Mouse (Mus musculus) kidney, adult 11 months (tissue): ENCODE measurements around the gene Ctsd.
A peak's percentile ranks its signal among the peaks of the same experiment; 100 is the strongest.
"Not testable (repeated sequence)": the region's sequence is repeated elsewhere in the genome, so short reads cannot be mapped to it uniquely, and the experiment has no call there.

Experiments used
- DNase-seq: peaks from one replicate; pipeline ENCODE4 v3.0.0; 2022

The Ctsd gene

DNA sequence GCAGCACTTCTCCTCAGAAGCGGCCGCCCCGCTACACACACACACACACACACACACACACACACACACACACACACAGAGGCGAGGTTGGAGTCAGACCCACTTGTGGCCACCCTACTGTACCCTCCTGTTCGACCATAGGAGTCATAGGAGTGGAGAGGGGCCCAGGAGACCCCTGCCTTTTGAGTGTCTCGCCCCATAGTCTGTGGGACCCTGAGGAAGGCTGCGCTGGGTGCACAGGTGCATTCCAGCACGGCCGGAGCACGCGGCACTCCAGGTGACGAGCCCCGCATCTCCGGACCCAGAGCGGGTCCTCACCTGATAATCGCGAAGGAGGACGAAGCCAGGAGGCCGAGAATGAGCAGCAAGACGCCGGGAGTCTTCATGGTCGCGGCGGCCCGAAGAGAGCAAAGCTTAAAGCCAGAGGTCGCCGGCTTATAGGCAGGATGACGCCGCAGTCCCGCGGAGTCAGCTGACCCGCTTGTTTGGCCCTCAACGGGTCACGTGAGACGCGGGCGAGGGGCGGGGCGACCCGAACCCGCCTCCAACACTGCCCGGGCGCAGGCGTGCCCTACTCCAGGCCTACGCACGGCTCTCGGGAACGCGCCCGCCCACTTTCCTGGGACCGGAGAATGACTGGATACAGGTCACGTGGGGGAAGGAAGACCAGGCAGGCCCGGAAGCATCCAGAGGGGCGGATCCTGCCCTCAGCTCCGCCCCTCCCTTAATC, at the start of gene Ctsd:
Gene Ctsd, minus strand, starts transcription at position 620 of the 730 bp plus-strand sequence.
- DNase-seq: peak; percentile 99

DNA sequence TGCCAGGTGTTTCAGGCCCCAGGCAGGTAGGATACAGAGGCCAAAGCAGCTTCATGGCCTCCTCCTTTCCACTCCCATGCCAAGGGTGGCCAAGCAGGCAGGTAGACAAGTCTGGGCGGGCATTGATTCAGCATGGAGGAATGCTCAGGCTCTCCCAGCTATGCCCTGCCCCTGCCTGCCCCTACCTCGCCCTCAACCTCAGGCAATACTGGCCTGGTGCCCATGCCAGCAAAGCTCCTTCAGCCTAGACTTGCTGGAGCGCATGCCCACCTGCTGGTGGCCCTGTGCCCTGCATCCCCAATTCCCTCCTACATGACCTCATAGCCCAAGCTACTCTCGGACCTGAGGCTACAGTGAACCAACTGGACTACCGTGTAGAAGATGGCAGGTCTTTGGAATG, 49.5 kb upstream of the Ctsd start:
- peak; percentile 70 for DNase-seq

DNA sequence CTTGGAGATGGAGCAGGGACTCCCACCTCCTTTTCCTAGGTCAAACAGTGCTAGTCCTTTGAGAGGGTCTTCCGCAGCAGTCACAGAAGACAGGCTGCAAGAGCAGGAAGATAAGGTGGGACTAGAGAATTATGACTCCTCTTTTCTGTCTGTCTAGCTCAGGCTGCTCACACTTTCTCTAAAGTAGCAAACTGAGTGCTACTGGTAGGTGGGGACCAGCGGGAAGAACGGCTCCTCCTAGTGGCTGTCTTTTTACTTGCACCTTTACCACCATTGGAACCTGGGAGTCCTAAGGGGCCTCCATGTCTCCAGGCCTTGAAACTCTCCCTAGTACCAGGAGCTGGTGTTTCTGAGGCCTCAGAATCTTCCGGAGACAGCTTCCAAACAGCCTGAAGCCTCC, 47.7 kb upstream of the Ctsd start:
- DNase-seq: peak; percentile 28

DNA sequence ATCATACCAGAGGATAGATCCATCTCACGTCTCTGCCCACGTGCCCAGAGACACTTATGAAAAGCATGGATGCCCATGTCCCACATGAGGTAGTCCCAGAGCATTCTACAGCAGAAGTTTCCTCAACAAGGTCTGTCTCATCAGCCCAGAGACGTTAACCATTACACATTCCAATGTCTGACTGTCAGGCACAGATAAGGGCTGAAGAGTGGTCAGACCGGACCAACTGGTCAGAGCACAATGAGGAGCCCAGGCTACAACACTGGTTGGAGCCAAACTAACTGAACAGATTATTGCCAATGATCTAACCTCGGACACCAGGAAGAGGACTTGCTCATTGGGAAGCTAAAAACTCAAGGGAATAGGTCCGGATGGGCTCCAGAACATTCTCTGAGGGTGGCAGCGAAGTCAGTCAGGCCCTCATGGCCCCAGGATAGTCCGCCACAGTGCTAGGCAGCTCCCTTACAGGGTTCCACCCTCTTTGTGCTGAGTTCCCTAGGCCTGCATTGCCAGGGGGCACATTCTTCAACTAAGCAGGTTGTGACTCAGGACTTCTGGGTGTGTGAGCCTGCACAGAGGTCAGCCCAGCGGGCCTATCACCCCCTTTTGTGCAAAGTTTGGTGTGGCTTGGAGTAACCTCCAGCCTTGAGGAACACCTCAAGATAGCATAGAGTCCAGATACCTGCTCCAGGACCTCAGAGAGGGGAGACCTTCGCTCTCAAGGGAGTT, 46.5 kb upstream of the Ctsd start, which contains the start of gene Syt8:
Gene Syt8, plus strand, starts transcription at position 714 of the 729 bp plus-strand sequence.
- no peak for DNase-seq

DNA sequence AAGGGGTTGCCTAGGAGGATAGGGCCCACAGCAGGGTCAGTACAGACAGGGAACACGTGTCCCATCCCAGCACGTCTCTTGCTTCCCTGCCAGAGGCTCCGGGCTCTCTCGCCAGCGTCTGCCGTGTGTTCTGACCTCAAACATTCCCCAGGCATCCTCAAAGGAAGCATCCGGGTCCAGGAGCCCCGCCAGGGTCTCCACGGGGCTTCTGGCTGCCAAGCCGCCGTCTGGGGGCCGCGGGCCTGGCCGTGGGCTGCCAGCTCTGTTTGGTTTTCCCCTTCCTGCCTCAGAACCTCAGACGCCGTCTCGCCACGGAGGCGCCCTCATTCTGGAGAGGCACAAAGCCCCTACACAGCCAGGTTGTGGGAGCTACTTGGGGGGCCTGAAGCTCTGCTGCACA, 45.8 kb upstream of the Ctsd start:
- no peak for DNase-seq

DNA sequence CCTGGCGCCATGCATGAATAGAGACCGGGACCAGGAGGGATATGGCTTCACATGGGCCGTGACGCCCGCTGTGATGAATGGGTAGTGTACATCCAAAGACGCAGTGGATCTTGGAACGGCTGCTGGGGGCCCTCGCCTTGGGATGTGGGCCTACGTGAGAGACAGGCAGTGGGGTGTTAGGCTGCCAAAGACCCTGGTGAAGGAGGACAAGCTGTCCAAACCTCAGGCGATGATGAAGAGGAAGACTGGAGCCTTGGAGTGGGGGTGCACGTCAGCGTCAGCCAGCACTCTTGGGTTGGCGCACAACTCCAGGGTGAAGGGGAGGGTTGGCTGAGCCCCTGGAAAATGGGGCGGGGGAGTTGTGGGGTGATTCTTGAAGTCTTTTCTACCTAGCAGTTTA, 43.3 kb upstream of the Ctsd start:
- DNase-seq: no peak

DNA sequence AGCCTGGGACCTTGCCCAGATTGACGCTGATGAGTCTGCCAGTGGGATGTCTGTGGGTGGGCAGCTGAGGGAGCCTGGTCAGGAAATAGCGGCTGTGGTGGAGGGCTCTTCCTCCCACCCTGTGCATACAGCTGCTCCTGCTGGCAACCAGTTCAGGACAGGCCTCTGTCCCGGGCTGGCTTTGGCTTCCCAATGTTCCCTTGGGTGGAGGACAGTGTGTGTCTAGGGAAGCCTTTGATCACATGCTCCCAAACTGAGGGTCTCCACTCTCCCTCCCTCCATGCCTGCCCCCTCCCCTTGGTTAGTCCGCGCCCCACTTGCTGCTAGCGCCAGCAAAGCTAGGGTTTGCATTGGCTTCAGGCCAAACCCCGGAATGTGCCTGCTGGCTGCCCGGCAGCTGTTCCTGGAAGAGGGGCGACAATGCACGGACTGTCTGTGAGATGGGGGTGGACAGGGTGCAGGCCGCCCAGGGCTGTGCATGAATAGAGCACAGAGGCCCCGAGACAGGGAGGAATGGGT, 42.4 kb upstream of the Ctsd start:
- DNase-seq: no peak

DNA sequence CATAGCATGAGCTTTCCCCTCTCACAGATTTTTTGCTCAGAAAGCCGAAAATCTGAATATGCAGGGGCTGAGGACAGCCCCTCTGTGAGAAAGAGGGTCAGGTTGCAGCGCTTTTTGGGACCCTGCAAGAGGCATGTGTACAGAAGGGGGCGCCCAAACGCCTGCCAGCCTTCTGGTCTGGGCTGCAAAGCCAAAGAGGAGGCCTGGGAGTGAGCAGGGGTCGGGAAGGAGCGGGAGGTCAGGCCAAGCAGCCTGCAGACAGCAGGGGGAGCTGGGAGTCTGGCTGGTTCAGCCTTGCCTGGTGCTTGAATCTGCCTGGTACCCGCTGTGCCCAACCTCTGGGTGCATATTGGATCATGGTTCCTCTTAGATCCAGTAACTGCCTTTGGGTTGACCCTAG, 40.4 kb upstream of the Ctsd start:
- no peak for DNase-seq

DNA sequence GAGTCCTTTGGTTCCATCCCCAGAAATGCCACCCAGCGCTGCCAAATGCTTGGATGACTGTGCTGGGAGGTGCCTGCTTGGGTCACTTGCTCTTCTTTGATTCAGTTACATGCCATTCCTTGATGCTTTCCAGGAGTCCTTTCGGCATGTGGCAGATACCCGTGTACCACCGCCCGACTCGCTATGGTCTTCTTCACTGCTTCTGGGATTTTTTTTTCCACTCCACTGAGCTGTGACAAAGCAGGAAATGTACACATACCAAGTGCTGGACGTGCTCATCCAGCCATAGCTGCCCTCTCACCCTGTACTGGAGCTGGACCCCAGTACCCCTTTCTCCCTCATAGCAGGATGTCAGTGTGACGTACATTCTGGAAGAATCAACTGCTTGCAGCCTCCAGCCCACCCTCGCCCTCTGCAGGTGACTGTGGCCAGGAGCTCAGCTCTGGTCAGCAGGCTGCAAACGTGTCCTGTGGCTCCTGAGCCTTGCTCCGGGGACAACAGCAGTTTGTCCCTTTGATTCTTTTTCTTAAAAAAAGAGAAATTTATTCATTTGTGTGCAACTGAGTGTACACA, 37.9 kb upstream of the Ctsd start:
- DNase-seq: no peak

DNA sequence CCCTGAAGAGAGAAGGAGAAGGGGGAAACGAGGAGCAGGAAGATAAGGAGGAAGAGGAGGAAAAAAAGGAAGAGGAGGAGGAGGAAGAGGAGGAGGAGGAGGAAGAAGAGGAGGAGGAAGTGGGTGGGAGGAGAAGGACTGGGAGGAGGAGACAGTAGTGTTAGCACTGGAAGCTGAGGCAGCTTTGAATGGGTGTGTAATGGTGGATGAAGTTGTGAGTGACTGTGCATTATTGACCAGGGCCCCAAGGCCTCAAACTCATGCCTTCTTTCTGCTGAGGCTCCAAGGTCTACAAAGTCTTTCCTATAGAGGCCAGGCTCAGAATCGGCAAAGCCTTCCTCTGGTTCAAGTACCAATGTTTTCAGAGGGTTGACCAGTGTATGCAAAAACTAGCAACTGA, 34.0 kb upstream of the Ctsd start:
- no peak for DNase-seq

DNA sequence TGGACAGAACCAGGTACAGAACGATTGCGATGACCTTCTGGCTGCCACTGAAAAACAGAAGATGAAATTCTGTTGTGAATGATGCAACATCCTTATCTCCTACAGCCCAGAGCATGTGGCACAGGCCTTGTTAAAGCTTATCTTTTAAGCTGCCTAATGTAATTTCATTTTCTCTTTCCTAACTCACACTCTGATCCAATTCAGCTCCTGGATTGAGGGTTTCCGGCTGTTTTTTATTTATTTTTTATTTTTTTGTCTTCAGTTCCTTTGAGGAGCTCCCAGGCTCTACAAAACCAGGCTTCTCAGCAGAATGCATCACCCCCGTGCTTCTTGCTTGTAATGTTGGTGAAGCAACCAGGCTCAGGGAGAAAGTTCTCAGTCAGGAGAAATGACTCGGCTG, 32.0 kb upstream of the Ctsd start:
- no peak for DNase-seq

DNA sequence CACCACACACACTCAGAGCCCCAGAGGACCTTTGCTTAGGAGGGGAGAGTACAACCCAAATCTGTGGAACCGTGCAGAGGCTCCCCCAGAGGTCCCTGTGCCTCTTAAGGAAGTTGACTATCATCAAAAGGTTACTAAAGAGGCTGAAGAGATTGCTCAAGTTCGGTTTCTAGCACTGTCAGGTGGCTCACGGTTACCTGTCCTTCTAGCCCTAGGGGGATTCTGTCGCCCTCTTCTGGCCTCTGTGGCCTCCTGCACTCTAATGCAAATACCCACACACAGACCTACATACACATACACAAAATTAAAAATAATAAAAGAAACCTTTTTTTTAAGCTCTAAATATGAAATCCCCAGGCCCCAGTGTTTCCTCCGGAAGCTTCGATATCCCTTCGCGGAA, 30.8 kb upstream of the Ctsd start:
- DNase-seq: no peak

DNA sequence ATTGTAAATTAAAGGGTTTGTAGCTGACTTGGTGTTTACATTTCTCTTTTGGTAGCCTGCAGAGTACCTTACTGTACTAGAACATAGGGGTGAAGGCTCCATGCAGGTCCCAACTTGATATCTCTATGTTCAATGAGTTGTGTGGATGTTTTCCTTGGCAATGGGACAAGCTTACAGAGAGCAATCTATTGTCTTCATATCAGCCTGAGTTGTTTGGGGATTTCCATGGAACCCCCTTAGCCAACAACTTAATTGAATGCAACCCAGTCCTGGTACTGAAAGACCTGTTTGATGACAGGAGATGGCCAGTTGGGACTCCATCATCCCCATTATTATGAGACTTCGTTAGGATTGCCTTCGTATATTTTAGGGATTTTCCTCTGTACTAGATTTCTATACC, 30.2 kb upstream of the Ctsd start:
- no peak for DNase-seq

DNA sequence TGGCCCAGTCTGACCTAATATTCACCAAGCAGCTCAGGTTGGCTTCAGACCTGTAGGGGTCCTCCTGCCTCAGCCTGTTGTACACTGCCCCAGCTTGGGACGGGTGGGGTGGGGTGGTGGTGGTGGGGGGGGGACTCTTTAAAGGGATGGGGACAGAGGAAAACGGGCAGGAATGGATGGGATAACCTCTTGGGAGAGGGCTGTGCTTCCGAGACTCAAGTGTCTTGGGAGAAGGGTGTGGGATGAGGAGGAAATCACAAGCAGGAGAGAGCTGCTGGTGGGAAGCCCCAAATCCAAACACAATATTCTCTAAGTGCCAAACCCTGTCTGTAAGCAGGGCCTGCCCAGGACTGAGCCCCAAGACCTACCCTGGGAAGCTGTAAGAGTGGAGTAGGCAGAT, 28.4 kb upstream of the Ctsd start:
- DNase-seq: no peak

DNA sequence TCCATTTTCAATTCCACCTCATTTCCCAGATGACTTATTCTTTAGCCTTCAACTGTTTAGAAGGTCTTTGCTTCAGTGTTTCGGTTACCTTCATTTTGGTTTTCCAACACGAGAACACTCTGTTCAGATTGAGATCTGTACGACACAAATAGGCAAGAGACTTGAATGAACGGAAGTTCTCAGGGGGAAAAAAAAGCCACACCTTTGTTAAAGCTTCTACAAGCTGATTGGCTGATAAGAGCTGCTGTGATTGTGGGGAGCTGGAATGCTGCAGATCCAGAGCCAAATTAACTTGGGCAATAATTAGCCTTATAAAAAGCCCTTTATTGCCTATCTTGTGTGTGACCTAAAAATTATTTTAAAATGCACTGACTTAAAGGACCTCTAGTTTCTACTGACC, 27.5 kb upstream of the Ctsd start:
- DNase-seq: no peak

DNA sequence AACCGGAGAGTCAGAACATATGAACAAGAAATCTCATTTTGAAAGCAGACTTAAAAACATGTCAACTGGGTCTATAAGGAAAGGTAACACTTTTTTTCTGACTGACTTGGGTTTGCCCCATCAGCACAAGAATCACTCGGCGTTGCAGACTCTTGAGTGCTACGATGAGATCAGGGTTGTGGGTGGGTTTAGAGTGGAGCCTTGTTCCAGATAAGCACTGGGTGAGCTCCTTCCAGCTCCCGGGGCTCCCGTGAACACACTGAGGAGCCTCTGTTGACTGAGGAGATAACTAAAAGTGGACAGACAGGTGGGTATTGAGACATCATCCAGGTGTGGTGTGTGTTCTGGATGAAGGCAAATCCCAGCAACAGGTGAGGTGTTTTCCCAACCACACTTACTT, 25.4 kb upstream of the Ctsd start:
- no peak for DNase-seq

DNA sequence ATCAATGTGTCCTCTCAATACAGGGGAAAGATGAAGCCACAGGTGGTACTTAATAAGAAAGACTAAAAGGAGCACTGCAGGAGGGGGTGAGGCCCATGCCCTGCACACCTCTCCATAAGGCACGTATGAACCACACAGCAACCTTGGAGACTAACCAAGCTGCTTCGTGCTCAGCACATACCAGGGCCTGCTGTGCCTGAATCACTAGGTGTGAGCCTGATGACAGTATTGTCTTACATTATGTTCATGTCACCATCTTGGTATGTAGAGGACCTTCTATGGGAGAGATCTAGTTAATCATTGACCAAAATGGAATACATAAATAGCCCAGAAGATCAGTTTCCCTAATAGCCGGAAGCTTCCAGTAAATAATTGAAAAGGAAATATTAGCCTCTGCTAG, 21.8 kb upstream of the Ctsd start:
- DNase-seq: no peak

DNA sequence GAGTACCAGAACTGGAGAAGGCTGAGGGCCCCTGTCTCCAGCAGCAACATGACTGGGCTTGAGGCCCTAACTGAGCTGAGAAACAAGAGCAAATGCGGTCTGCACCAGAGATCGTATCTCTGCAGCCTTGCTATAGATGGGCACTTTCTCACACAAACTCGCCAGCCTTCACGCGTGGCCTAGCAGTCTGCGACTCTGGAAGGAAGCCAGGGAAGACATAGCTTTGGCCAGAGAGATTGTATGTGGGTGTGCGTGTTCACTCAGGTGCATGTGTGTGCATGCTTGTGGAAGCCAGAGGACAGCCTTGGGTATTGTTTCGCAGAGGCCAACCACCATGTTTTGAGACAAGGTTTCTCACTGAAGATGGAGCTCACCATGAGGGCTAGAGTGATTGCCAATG, 20.8 kb upstream of the Ctsd start:
- DNase-seq: no peak

DNA sequence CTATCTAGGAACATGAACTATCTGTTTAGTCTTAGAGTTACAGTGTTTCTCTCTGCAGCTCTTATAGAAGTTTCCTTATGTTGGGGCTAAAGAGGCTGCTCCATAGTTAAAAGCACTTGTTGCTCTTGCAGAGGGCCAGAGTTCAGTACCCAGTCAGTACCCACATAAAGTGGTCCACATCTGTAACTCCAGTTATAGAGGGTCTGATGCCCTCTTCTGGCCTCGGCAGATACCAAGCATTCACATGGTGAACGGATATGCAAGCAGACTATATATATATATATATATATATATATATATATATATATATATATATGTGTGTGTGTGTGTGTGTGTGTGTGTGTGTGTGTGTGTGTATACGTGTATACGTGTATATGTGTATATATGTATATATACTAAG, 20.1 kb upstream of the Ctsd start:
- DNase-seq: no peak

DNA sequence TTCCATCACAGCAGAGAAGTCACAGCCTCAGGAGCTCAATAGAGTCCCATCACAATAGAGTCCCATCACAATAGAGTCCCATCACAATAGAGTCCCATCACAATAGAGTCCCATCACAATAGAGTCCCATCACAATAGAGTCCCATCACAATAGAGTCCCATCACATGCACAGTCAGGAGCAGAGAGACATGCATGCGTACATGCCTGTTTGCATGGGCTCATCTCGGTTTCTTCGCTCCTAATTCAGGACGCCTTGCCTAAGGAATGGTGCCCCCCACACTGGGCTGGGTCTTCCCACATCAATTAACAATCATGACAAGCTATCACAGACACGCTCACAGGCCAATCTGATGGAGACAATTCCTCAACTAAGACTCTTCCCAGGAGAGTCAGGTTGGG, 17.3 kb upstream of the Ctsd start:
- not testable (repeated sequence) for DNase-seq

DNA sequence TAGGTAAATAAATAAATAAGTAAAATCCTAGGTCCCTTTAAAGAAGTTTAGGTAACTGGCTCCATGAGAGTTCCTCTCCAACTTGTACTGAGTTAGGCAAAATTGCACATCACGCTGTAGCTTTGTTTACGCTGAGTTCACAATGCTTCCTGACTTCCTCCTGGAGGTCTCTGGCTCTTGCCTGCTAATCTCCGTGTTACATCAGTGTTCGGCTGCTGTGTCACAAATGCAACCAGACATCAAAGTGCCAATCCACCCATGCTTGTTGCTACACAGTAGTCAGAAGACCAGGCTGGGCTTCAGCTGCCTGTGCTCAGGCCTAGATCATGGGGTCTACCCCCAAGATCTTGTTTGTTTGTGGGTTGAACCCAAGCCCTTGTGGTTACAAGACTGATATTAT, 15.8 kb upstream of the Ctsd start:
- no peak for DNase-seq

DNA sequence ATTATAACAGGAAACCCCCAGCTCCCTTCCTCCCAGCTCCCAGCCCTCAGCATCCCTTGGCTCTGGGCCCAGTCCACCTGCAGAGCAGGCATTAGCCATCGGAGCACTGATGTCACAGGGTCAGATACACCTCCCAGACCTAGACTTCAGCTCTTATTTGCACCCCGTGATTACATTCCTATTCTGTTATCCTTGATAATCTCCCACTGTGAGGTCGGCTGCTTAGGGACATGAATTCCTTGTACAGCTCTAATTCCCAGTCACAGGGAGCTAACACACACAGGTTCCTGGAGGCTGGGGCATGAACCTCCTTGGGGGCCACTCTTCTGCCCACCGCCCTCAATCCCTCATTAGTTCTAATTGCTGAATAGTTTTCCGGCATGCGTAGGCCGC, 12.9 kb upstream of the Ctsd start:
- DNase-seq: peak; percentile 24

DNA sequence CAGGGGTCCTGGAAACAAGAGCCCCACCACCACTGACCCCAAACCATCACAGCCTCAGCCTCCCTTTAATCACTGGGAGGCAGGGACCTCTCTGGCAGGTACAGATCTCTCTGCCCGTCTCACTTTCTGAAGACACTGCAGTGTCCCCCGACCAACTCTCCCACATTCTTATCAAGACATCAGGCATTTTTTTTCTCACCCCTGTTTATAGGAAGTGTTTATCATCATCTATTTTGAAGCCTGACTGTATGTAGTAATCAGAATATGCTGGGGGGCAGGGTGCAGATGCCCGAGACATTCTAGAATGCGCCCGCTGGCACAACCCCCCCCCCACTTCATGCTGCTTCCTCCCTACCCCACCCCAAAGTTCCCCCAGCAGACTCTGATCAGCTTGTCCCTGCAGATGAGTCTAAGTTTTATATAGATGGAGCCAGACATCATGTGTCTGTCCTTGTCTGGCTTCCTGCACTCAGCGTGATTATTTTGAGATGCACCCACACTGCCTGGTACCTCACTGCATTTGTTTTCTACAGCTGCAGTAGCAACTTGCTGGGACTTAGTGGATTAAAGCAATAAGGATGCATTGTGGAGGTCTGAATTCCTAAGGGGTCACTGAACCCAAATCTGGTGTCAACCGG, 12.4 kb upstream of the Ctsd start:
- DNase-seq: no peak

DNA sequence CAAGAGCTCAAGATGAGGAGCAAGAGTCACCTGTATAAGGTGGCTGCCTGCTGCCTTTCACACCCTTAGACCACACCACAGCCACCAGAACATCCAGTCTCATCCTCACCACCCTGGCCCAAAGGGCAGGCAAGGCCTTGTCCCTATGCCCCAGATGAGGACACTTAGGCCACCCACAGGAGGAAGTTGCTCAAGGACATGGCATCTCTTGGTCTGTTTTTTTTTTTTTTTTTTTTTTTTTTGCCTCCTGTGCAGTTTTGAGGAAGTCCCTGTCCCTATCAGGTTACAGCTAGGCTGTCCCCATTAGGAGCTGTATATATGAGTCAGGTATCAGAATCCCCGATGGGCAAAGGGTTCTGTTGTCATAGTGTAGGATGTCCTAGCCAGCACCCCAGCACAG, 11.4 kb upstream of the Ctsd start:
- DNase-seq: no peak
